Mouse (Mus musculus) hematopoietic stem cell, adult 5-6 weeks (primary cell): ENCODE results near the gene Tbc1d30. TPM values are rescaled to one million over a fixed set of nuclear protein-coding genes. Genes with fewer than 3 reads are reported as not detected.

Source experiments
- total RNA-seq: library from RNA; stranded (forward); fragments of 172-1452, 232-1000 nt; gene quantifications from 2 replicates; pipeline ENCODE4 v1.2.3, GENCODE M21; 2017

Tbc1d30 gene
- total RNA-seq, 1 experiment from 2014 or later = 1.7 TPM

Other genes with a start within 250 kb of the Tbc1d30 start
- 24.3 and 37.2 TPM in 2 replicates for gene Gns, start 13.8 kb upstream of the Tbc1d30 start, total RNA-seq
- 19.2 and 21.7 TPM in 2 replicates for gene Rassf3, start 125.1 kb upstream of the Tbc1d30 start, total RNA-seq
- gene Tbk1, start 235.5 kb upstream of the Tbc1d30 start, total RNA-seq = 104 and 119 TPM in 2 replicates